Mouse (Mus musculus): ENCODE results near the gene Zfp672.

DNA sequence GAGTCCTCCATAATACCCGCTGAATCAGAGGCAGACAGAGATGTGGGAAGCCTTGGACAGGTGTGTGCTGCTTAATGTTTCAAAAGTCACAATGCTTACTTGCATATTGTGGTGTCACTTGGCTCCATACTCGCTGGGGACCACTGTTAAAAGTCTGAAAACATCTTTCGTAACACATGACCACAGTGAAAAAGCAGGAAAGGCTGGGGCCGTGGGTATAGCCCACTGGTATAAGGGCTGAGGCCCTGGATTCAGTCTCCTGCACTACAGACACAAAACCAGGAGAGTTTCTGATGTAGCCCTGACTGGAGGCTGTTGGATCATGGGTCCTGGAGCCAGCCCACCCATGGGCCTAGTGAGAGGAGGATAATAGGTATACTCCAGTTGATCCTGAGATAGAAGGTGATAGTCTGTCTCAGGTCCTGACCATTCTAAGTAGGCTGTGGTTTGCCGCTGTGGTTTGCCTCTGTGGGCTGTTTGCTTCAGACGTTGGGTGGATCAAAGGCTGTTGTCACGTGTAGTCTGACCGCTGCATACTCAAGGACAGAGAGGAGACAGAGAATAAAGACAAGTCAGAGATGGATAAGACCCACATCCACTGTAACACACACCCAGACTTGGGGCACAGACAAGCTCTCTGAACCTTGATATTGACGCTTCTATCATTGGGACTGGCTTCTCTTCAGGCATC lies 40.0 kb downstream of the Zfp672 start:
- TF ChIP-seq POLR2A (IDR thresholded peaks at IDR 0.05; ENCODE audit: control insufficient read depth, extremely low read depth, insufficient read depth, low read length, poor library complexity) (no peak), CTCF (IDR thresholded peaks at IDR 0.05; ENCODE audit: borderline replicate concordance, control insufficient read depth, extremely low read depth, insufficient read depth, low read length, poor library complexity) (no peak)
